Mouse (Mus musculus): ENCODE data around the gene Mrnip. TPM values are rescaled to one million over a fixed set of nuclear protein-coding genes. Genes with fewer than 3 reads are reported as not detected.

Gene Mrnip
- polyA plus RNA-seq, 1 experiment: 0.79 TPM

- H3K36me3 ChIP-seq (ENCODE audit: control insufficient read depth): peaks cover 70% of the 10 kb centered on the region
- TF ChIP-seq TAL1 (IDR thresholded peaks at IDR 0.05; ENCODE audit: low read length) (no peak), GATA1 (IDR thresholded peaks at IDR 0.05; ENCODE audit: low read length) (no peak)
- peaks cover 43% of the 10 kb centered on the region for H3K4me1 ChIP-seq (ENCODE audit: control insufficient read depth)
- H3K4me3 ChIP-seq (replicated peaks): no peak overlapping the region
- H3K27me3 ChIP-seq (ENCODE audit: control insufficient read depth): no peaks in the 10 kb centered on the region
- H3K9me3 ChIP-seq (ENCODE audit: control insufficient read depth, low read length): no peaks in the 10 kb centered on the region
Observed at GRCm38 (mm10) chr11:50207344-50207743, 33.1 kb downstream of the Mrnip start.

DNA sequence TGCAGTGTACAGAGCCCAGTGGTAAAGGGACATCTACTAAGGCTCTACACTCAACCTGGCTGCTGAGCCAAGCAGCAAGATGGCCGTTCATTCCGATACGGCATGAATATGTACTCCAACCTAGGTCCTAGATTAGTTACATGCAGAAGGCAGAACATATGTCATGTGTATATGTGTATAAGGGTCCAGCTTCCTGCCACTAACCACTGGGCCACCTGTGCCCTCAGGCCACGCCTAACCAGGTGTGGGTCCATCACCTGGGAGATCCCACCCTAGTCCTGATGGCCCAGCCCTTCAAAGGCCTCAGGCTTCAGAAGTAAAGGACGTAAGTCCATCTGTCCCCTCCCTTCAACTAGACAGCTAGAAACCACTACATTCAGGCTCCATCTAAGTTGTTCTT lies 33.8 kb downstream of the Mrnip start:
- Histone ChIP-seq H3K9me3 (ENCODE audit: control insufficient read depth, low read length) (no peaks in the 10 kb centered on the region), H3K4me1 (ENCODE audit: control insufficient read depth) (peaks cover 50% of the 10 kb centered on the region), H3K27me3 (ENCODE audit: control insufficient read depth) (no peaks in the 10 kb centered on the region), H3K4me3 (replicated peaks) (peak overlapping the region; percentile 29), H3K36me3 (ENCODE audit: control insufficient read depth) (peaks cover 68% of the 10 kb centered on the region)
- TF ChIP-seq GATA1 (IDR thresholded peaks at IDR 0.05; ENCODE audit: low read length) (no peak), TAL1 (IDR thresholded peaks at IDR 0.05; ENCODE audit: low read length) (no peak)

GRCm38 (mm10) chr11:50210101-50210504 lies 35.9 kb downstream of the Mrnip start:
- H3K27me3 ChIP-seq (ENCODE audit: control insufficient read depth): no peaks in the 10 kb centered on the region
- peaks cover 58% of the 10 kb centered on the region for H3K4me1 ChIP-seq (ENCODE audit: control insufficient read depth)
- H3K4me3 ChIP-seq (replicated peaks): peak overlapping the region; percentile 98
- no peaks in the 10 kb centered on the region for H3K9me3 ChIP-seq (ENCODE audit: control insufficient read depth, low read length)
- TF ChIP-seq GATA1 (IDR thresholded peaks at IDR 0.05; ENCODE audit: low read length) (no peak), TAL1 (IDR thresholded peaks at IDR 0.05; ENCODE audit: low read length) (no peak)
- peaks cover 53% of the 10 kb centered on the region for H3K36me3 ChIP-seq (ENCODE audit: control insufficient read depth)

DNA sequence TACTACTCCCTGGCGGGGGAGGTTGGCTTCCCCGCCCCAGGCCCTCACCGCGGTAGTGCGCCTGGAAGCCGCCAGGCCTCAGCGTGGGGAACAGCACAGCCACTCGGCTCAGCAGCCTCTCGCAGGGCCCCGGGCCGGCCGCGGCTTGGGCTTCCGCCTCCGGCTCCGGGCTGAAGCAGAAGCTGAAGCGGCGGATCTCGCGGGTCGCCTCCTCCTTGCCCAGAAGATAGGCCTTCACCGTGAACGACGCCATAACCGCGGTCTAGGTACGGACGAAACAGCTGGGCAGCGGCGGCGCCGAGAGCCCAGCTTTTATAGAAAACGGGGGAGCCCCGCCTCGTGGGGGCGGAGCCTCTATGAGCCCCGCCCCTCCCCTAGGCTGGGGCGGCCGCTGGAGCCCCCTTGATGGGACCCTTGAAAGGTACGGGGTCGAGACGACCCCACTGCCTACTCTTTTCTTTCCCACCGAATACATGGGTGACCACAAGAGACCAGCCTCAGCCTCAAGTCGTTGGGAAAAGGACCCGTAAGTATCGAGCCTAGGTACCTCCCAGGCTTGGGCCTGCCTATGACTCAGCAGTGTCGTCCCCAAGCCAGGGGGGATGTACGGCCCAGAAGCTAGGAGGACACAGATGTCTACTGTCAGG lies 36.4 kb downstream of the Mrnip start, which contains the start of the genes Sqstm1 and Mgat4b:
Gene Sqstm1 (minus strand): TSS at position 323 of the 647 bp plus-strand sequence.
Gene Mgat4b (plus strand): TSS at position 386 of the 647 bp plus-strand sequence.
- peak within 1 kb of the TSS; percentile 98 for H3K4me3 ChIP-seq (replicated peaks)
- TF ChIP-seq TAL1 (IDR thresholded peaks at IDR 0.05; ENCODE audit: low read length) (no peak), GATA1 (IDR thresholded peaks at IDR 0.05; ENCODE audit: low read length) (no peak)
- H3K36me3 ChIP-seq (ENCODE audit: control insufficient read depth): peaks cover 51% of the 10 kb centered on the region
- H3K9me3 ChIP-seq (ENCODE audit: control insufficient read depth, low read length): no peaks in the 10 kb centered on the region
- H3K4me1 ChIP-seq (ENCODE audit: control insufficient read depth): peaks cover 63% of the 10 kb centered on the region
- no peaks in the 10 kb centered on the region for H3K27me3 ChIP-seq (ENCODE audit: control insufficient read depth)

GRCm38 (mm10) chr11:50211322-50212059 lies 37.2 kb downstream of the Mrnip start:
- peaks cover 46% of the 10 kb centered on the region for H3K36me3 ChIP-seq (ENCODE audit: control insufficient read depth)
- TF ChIP-seq TAL1 (IDR thresholded peaks at IDR 0.05; ENCODE audit: low read length) (no peak), GATA1 (IDR thresholded peaks at IDR 0.05; ENCODE audit: low read length) (no peak)
- H3K4me3 ChIP-seq (replicated peaks): peak overlapping the region; percentile 98
- H3K4me1 ChIP-seq (ENCODE audit: control insufficient read depth): peaks cover 72% of the 10 kb centered on the region
- no peaks in the 10 kb centered on the region for H3K9me3 ChIP-seq (ENCODE audit: control insufficient read depth, low read length)
- no peaks in the 10 kb centered on the region for H3K27me3 ChIP-seq (ENCODE audit: control insufficient read depth)

DNA sequence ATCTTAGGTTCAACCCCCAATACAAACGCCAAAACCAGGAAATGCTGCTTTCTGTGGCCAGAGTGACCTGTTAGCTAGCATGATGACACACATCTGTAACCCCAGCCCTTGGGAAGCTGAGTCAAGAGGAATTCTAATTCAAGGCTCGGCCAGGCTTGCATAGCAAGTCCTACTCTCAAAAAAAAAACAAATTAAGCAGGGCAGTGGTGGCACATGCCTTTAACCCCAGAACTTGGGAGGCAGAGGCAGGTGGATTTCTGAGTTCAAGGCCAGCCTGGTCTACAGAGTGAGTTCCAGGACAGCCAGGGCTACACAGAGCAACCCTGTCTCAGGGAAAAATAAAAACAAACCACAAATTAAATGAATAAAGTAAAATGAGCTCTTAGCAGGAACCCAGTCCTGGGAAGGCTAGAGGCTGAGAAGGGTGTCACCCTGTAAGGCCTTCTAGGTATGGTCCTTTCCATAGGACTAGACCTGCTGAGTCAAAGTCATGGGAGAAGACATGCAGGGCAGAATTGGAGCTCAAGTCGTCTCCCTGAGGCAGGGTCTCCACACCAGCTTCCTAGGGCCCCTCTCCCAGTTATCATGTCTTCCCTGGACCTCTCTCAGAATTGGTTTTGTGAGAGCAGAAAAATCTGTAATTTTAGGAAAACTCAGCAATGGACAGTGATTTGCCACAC lies 38.0 kb downstream of the Mrnip start:
- H3K4me1 ChIP-seq (ENCODE audit: control insufficient read depth): peaks cover 76% of the 10 kb centered on the region
- H3K4me3 ChIP-seq (replicated peaks): no peak overlapping the region
- no peaks in the 10 kb centered on the region for H3K9me3 ChIP-seq (ENCODE audit: control insufficient read depth, low read length)
- H3K36me3 ChIP-seq (ENCODE audit: control insufficient read depth): peaks cover 46% of the 10 kb centered on the region
- H3K27me3 ChIP-seq (ENCODE audit: control insufficient read depth): no peaks in the 10 kb centered on the region
- TF ChIP-seq GATA1 (IDR thresholded peaks at IDR 0.05; ENCODE audit: low read length) (no peak), TAL1 (IDR thresholded peaks at IDR 0.05; ENCODE audit: low read length) (no peak)

GRCm38 (mm10) chr11:50212848-50213758 lies 38.9 kb downstream of the Mrnip start:
- Histone ChIP-seq H3K27me3 (ENCODE audit: control insufficient read depth) (no peaks in the 10 kb centered on the region), H3K4me3 (replicated peaks) (no peak overlapping the region), H3K36me3 (ENCODE audit: control insufficient read depth) (peaks cover 43% of the 10 kb centered on the region), H3K4me1 (ENCODE audit: control insufficient read depth) (peaks cover 77% of the 10 kb centered on the region), H3K9me3 (ENCODE audit: control insufficient read depth, low read length) (no peaks in the 10 kb centered on the region)
- TF ChIP-seq GATA1 (IDR thresholded peaks at IDR 0.05; ENCODE audit: low read length) (no peak), TAL1 (IDR thresholded peaks at IDR 0.05; ENCODE audit: low read length) (no peak)

- Histone ChIP-seq H3K4me3 (replicated peaks) (no peak overlapping the region), H3K27me3 (ENCODE audit: control insufficient read depth) (no peaks in the 10 kb centered on the region), H3K36me3 (ENCODE audit: control insufficient read depth) (peaks cover 37% of the 10 kb centered on the region), H3K9me3 (ENCODE audit: control insufficient read depth, low read length) (no peaks in the 10 kb centered on the region), H3K4me1 (ENCODE audit: control insufficient read depth) (peaks cover 82% of the 10 kb centered on the region)
- TF ChIP-seq TAL1 (IDR thresholded peaks at IDR 0.05; ENCODE audit: low read length) (no peak), GATA1 (IDR thresholded peaks at IDR 0.05; ENCODE audit: low read length) (no peak)
Observed at GRCm38 (mm10) chr11:50214631-50215030, 40.4 kb downstream of the Mrnip start.
